Mouse (Mus musculus) intestine, embryonic 15.5 days (tissue): ENCODE results near the gene Reep3. TPM values are rescaled to one million over a fixed set of nuclear protein-coding genes. Genes with fewer than 3 reads are reported as not detected.

Experiments used
- ATAC-seq: fragments of 200-750 bp; cut with Nextera tagmentation; 2 replicates; pipeline ENCODE4 v1.8.0; 2017; ENCODE audit warnings: moderate TSS enrichment, moderate library complexity
- H3K27ac ChIP-seq: fragments of 300-500 bp; sonication (generic); 2 replicates; pipeline ENCODE4 v1.5.1; 2015; ENCODE audit warnings: mild to moderate bottlenecking, inconsistent platforms
- H3K27me3 ChIP-seq: fragments of 300-500 bp; sonication (generic); replicated peaks from 2 replicates; pipeline ENCODE4 v1.6.1; 2015; ENCODE audit warnings: inconsistent platforms
- H3K36me3 ChIP-seq: fragments of 300-500 bp; sonication (generic); 2 replicates; pipeline ENCODE4 v1.6.1; 2015; ENCODE audit warnings: inconsistent platforms
- H3K4me1 ChIP-seq: fragments of 300-500 bp; sonication (generic); replicated peaks from 2 replicates; pipeline ENCODE4 v1.6.1; 2015; ENCODE audit warnings: inconsistent platforms
- H3K4me2 ChIP-seq: fragments of 300-500 bp; sonication (generic); replicated peaks from 2 replicates; pipeline ENCODE4 v1.6.1; 2015; ENCODE audit warnings: mild to moderate bottlenecking, inconsistent platforms
- H3K4me3 ChIP-seq: fragments of 300-500 bp; sonication (generic); replicated peaks from 2 replicates; pipeline ENCODE4 v1.5.1; 2015; ENCODE audit warnings: inconsistent platforms
- H3K9ac ChIP-seq: fragments of 300-500 bp; sonication (generic); 2 replicates; pipeline ENCODE4 v1.6.1; 2015; ENCODE audit warnings: inconsistent platforms
- H3K9me3 ChIP-seq: fragments of 300-500 bp; sonication (generic); 2 replicates; pipeline ENCODE4 v1.6.1; 2016; ENCODE audit warnings: inconsistent platforms
- WGBS: fragments of 180-500 bp; shearing (Covaris S2); methylation state at CpG from one replicate; pipeline ENCODE4 v1.1.7; 2015; 5-methylcytosine and 5-hydroxymethylcytosine counted together
- polyA plus RNA-seq: library from polyadenylated mRNA; unstranded; fragments of >200 nt; fragmentation: Nextera tagmentation; extraction: Ambion mirVana; gene quantifications from 2 replicates; pipeline ENCODE4 v1.2.1, GENCODE M21; 2015

Gene Reep3
- polyA plus RNA-seq, 1 experiment from 2014 or later = 41.5 TPM

DNA sequence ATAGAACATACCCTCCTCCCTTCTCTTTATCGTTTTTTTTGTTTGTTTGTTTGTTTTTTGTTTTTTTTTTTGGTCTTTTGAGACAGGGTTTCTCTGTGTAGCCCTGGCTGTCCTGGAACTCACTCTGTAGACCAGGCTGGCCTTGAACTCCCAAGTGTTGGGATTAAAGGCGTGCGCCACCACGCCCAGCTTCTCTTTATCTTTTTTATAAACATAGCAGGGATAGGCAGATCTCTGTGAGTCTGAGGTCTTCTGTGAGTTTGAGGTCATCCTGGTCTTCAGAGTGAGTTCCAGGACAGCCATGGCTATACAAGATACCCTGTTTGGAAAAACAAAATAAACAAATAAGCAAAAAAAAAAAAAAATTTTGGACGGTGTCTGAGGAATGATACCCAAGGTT lies 127.7 kb downstream of the Reep3 start:
- no peak overlapping the region for H3K27ac ChIP-seq
- no peaks in the 10 kb centered on the region for H3K27me3 ChIP-seq
- ATAC-seq = no peak
- no peaks in the 10 kb centered on the region for H3K9me3 ChIP-seq
- H3K9ac ChIP-seq = no peak overlapping the region
- peaks cover 8% of the 10 kb centered on the region for H3K4me1 ChIP-seq
- 79% methylated on average over 5 of the region's 5 CpGs for WGBS
- H3K4me2 ChIP-seq = no peak overlapping the region
- no peaks in the 10 kb centered on the region for H3K36me3 ChIP-seq
- H3K4me3 ChIP-seq = no peak overlapping the region

GRCm38 (mm10) chr10:66968541-66968940 lies 128.2 kb downstream of the Reep3 start:
- Histone ChIP-seq H3K4me3 (no peak overlapping the region), H3K4me1 (peaks cover 8% of the 10 kb centered on the region), H3K36me3 (no peaks in the 10 kb centered on the region), H3K27ac (no peak overlapping the region), H3K9ac (no peak overlapping the region), H3K27me3 (no peaks in the 10 kb centered on the region), H3K4me2 (no peak overlapping the region), H3K9me3 (no peaks in the 10 kb centered on the region)
- 61% methylated on average over 4 of the region's 4 CpGs for WGBS
- ATAC-seq = peak; percentile 59; the same call in 1 of the 2 replicates

DNA sequence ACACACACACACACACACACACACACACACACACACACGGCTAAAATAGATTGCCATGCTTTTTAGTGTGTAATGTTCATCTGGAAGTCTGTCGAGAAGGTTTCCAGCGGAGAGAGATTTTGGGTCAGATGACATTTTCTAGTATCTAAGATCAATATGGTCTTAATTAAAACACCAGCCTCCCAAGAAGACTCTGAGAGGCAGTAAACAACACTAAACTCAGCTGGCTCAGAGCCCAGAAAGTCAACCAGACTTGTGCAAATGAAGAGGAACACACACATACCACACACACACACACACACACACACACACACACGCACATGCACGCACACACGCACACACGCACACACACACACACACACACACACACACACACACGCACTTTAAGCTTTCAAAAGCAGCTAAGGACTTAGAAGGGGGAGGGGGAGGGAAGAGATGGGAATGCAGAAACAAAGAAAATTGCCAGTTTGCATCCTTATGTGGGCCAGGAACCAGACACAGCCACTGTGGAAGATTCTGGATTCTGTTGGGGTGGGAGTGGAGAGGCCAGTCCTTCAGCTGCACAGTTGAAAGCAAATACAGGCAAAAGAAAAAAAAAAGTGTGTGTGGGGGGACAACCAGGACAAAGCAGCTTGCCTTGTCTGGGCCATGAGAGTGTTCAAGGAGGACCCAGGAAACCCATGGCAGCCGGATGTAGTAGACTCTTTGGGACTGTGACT lies 130.2 kb downstream of the Reep3 start:
- Histone ChIP-seq H3K4me2 (no peak overlapping the region), H3K27ac (peak overlapping the region; percentile 62), H3K9me3 (no peaks in the 10 kb centered on the region), H3K4me1 (no peaks in the 10 kb centered on the region), H3K36me3 (no peaks in the 10 kb centered on the region), H3K9ac (no peak overlapping the region), H3K27me3 (no peaks in the 10 kb centered on the region), H3K4me3 (no peak overlapping the region)
- 64% methylated on average over 9 of the region's 9 CpGs for WGBS
- ATAC-seq = 0 out of 2 replicates have a peak, but pooled peaks have one; percentile 44

DNA sequence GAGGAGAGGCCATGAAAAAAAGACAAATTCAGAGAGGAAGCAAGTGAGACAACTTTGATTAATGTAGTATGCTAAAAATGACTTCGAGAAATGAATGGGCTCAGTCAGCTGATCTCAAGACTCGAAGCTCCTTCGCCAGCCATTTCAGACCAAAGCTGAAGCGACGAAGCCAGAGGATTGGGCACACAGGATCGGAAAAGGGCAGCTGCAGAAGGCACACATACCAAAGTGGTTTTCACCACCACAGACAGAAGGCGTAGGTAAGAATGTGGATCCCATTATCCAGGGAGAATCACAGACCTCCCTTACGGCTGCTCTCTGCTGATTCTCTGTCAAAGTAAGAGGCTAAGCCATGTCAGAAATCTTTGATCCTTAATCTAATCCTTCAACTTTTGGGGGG lies 136.6 kb downstream of the Reep3 start:
- Histone ChIP-seq H3K4me3 (no peak overlapping the region), H3K27ac (no peak overlapping the region), H3K27me3 (no peaks in the 10 kb centered on the region), H3K9me3 (no peaks in the 10 kb centered on the region), H3K4me1 (no peaks in the 10 kb centered on the region), H3K4me2 (no peak overlapping the region), H3K36me3 (no peaks in the 10 kb centered on the region), H3K9ac (no peak overlapping the region)
- ATAC-seq = no peak
- 77% methylated on average over 8 of the region's 8 CpGs for WGBS

Other genes with a start within 250 kb of the Reep3 start
- 33.5 and 36.2 TPM in 2 replicates for gene Jmjd1c, start 820 bp downstream of the Reep3 start, polyA plus RNA-seq
- 33.4 and 34.3 TPM in 2 replicates for gene Nrbf2, start 188.4 kb upstream of the Reep3 start, polyA plus RNA-seq